Mouse (Mus musculus): ENCODE measurements around the gene Tent4a. TPM values are rescaled to one million over a fixed set of nuclear protein-coding genes. Genes with fewer than 3 reads are reported as not detected.

Tent4a gene
- polyA plus RNA-seq, 1 experiment from 2014 or later: 7.5 TPM

- H3K9me3 ChIP-seq (replicated peaks): no peaks in the 10 kb centered on the region
- H3K4me1 ChIP-seq: no peaks in the 10 kb centered on the region
- no peaks in the 10 kb centered on the region for H3K27me3 ChIP-seq
- no peak overlapping the region for H3K9ac ChIP-seq
- no peak overlapping the region for H3K4me3 ChIP-seq
- H3K36me3 ChIP-seq (ENCODE audit: poor library complexity, severe bottlenecking): no peaks in the 10 kb centered on the region
- 86% methylated on average over 11 of the region's 11 CpGs for WGBS
- H3K27ac ChIP-seq: no peak overlapping the region
- ATAC-seq: no peak
- H3K4me2 ChIP-seq: no peak overlapping the region
Measured at GRCm38 (mm10) chr13:69456641-69457040, 77.8 kb downstream of the Tent4a start.

- WGBS: 54% methylated on average over 14 of the region's 14 CpGs
- H3K36me3 ChIP-seq (ENCODE audit: poor library complexity, severe bottlenecking): no peaks in the 10 kb centered on the region
- no peak overlapping the region for H3K4me2 ChIP-seq
- no peaks in the 10 kb centered on the region for H3K27me3 ChIP-seq
- H3K9me3 ChIP-seq (replicated peaks): no peaks in the 10 kb centered on the region
- no peaks in the 10 kb centered on the region for H3K4me1 ChIP-seq
- H3K27ac ChIP-seq: no peak overlapping the region
- H3K9ac ChIP-seq: no peak overlapping the region
- ATAC-seq: no peak
- no peak overlapping the region for H3K4me3 ChIP-seq
Measured at GRCm38 (mm10) chr13:69455476-69456175, 78.8 kb downstream of the Tent4a start.

Other genes with a start within 250 kb of the Tent4a start
- 85.5 and 89.6 TPM in 2 replicates for gene Nsun2, start 871 bp downstream of the Tent4a start, polyA plus RNA-seq (2015; fragmentation: Nextera tagmentation; extraction: Ambion mirVana)
- 25.4 and 31.6 TPM in 2 replicates for gene Srd5a1, start 76.8 kb upstream of the Tent4a start, polyA plus RNA-seq (2015; fragmentation: Nextera tagmentation; extraction: Ambion mirVana)
- gene Ube2ql1, start 205.3 kb upstream of the Tent4a start, polyA plus RNA-seq (2015; fragmentation: Nextera tagmentation; extraction: Ambion mirVana): 10.5 and 11.4 TPM in 2 replicates

Data from forebrain, embryonic 13.5 days (tissue).